Mouse (Mus musculus) retina, embryonic 14.5 days (tissue): ENCODE measurements around the gene Sftpa1.

Experiments used
- DNase-seq: peaks from one replicate; pipeline ENCODE4 v3.0.0-alpha.2; 2015; ENCODE audit warnings: low spot score

The Sftpa1 gene

DNA sequence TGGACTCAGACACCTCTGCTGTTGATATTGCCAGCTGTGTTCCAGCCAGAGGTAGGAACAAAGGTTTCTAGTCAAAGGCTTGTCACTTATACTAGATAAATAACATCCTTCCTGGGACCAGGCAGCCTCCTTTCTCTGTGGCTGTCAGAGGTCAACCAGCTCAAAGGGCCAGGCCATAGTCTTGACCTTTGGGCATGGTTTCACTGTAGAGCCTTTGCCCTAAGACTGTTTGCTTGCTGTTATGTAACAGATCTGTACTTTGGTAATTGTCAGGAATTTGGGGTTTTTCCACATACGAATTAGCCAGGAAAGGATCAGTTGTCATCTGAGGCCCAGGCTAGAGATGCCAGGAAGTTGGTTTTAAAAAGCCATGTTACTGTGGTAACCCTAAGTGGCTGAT, 29.2 kb downstream of the Sftpa1 start:
- no peak for DNase-seq

DNA sequence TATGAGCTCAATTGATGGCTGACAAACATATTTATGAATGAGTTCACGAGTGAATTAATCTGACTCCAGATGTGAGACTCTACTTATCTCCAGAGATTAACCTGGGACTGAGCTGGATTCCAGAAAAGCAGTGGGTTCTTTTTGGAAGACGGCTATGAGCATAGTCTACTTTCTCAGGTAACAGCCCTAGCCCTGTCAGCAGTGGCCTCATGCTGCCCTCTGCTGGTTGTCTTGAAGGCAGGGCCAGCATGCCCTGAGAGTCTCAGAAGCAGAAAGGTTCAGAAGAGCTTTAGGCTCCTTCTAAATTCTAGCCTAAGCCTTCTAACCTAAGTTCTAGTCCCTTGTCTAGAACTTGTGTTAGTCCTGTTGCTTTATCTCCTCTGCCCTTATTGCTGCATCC, 31.1 kb downstream of the Sftpa1 start:
- DNase-seq = peak; percentile 66

DNA sequence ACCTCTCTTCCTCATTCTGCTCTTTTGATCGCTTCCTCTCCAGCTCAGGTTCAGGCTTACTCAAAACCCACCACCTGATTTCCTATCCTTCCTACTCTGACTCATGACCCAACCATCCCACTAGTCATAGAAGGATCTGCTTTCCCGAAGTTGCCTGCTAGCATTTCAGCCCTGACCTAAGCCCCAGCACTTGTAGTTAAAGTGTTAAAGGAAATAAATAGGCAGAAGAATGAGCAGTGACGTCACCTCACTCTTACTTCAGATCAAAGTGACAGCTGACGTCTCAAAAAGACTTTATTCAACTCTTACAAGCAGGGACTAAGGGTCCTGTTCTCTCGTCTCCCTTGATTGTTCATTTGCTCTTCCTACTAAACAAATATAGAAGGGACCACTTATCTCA, 35.7 kb downstream of the Sftpa1 start:
- no peak for DNase-seq

DNA sequence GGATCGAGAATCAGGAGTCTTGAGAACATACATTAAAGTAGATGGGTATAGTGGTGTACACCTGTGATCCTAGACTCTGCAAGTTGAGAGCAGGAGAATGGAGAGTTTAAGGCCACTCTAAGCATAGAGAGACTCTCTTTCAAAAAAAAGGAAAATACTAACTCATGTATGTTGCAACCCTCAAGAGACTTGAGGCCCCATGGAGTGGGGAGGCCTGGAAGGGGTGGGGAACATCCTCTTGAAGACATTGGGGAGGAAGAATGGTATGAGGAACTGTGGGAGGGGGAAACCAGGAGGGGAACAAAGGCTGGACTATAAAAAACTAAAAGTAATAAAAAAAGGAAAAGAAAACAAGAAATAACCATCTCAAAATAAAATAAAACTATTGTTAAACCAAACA, 37.0 kb downstream of the Sftpa1 start:
- DNase-seq = no peak

DNA sequence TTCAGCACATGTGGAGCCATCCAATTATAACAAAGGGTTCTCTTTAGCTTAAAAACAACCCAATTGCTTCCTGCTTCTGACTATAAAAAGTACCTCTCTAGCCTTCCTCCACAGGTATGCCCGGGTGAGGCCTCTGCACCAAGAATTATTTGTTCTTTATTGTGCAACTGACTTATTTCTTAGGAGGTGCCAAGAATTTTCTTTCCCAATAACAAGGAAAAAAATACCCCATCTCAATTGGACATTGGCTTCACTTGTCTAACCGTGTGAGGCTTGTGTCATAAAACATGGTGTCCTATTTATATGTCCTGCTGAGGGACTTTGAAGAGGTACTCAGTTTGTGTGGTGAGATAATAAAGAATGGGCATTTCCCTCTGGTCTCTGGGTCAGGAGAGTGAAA, 38.9 kb downstream of the Sftpa1 start:
- DNase-seq = no peak

DNA sequence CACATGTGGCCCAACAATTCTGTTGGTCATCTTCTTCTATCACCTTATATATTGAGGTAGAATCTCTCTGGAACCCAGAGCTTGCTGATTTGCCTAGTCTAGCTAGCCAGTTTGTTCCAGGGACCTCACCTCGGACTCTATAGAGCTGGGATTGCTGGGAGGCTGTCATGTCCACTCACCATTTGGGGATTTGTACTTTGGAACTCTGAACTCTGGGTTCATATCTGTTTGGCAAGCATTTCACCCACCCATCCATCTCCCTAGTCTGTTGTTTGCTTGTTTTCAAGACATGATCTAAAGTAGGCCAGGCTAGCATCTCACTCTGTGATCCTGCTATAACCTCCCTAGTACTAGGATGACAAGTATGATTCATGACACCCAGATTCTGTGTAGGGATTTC, 43.2 kb downstream of the Sftpa1 start:
- no peak for DNase-seq

DNA sequence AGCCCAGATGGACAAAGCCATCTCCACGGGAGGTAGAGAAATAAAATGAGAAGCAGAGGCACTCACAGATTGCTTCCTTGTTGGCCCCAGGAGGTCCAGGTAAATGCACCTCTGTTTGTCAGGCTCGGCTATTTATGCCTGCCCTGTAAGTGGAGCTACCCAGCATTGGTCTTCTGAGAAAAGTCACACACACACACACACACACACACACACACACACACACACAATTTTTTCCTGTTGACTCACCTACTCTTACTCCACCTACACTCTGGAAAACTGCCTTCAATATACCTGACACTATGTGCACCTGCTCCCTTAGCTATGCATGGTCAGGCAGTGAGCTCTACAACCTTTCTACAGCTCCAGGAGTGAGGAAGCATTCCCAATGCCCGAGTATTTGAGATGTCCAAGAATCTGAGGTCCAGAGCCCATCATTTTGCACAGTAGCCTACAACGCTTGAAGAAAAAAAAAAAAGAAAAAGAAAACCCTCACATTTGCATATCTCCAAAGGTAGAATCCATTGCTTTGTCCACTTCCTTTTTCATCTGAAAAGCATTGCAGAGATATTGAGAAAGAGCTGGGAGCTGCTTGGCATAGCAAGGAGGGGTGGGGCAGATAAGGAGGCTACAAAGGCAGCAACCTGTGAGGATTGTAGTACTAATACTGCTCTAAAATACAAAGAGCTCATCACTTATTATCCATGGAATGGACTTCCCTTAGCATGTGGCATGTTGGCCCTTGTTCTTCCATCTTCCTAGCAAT, 53.7 kb downstream of the Sftpa1 start, which contains the start of gene Sftpd:
Sftpd (minus strand) TSS at position 91 of the 763 bp plus-strand sequence.
- DNase-seq = no peak
